Mouse (Mus musculus): ENCODE results near the gene Id3. TPM values are rescaled to one million over a fixed set of nuclear protein-coding genes. Genes with fewer than 3 reads are reported as not detected.

Id3 gene
- total and polyA plus RNA-seq, 3 experiments: 18.3 to 116 (median 85.5) TPM

DNA sequence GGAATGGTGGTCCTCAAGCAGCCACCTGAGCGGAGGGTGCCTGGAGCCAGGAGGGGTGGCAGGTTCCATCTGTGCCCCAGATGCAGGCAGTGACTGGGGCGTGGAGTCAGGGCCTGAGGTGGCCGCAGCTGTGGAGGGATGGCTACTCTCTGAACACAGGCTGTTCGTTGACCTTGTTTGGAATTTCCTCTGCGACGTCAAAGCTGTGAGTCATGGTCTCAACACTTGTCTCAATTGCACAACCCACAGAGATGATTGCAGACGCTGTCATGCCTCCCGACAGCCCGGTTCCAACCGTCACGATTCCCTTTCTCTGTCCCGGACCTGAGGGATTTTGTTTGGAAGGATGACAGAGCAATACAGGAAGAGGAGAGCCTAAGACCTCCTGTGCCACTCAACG, 26.3 kb upstream of the Id3 start:
- no peaks in the 10 kb centered on the region for H3K9me3 ChIP-seq (replicated peaks; ENCODE audit: low read length)
- H3K9ac ChIP-seq (ENCODE audit: insufficient read depth, low read depth): no peak overlapping the region
- H3K4me2 ChIP-seq (ENCODE audit: insufficient read depth, low read depth, poor library complexity, severe bottlenecking): no peak overlapping the region
- in situ Hi-C loops (cut with MboI; ENCODE audit: low pct_ligation_motif_present, low pct_unique_long_range_greater_than_20kb, low sequenced_read_pairs) (no loop called here), dilution Hi-C loops (cut with MboI; ENCODE audit: extremely low pct_ligation_motif_present, extremely low pct_unique_long_range_greater_than_20kb, low sequenced_read_pairs) (no loop called here)
- no peaks in the 10 kb centered on the region for H3K79me2 ChIP-seq (replicated peaks; ENCODE audit: control insufficient read depth, extremely low read depth, insufficient read depth, poor library complexity, severe bottlenecking)
- TF ChIP-seq E2F4 (IDR thresholded peaks at IDR 0.05; ENCODE audit: insufficient replicate concordance, low read depth, low read length): no peak
- no peak for TF ChIP-seq NELFE (IDR thresholded peaks at IDR 0.05; ENCODE audit: low read depth, low read length)
- TF ChIP-seq ZKSCAN1 (IDR thresholded peaks at IDR 0.05; ENCODE audit: borderline replicate concordance, low read depth, low read length): no peak
- 0 out of 2 replicates have a peak, but pooled peaks have one; percentile 47 for TF ChIP-seq TCF12 (IDR thresholded peaks at IDR 0.05; ENCODE audit: low read depth, low read length)
- no peak for TF ChIP-seq SMC3 (IDR thresholded peaks at IDR 0.05; ENCODE audit: low read depth, low read length)
- TF ChIP-seq MYC (IDR thresholded peaks at IDR 0.05; ENCODE audit: low read depth, low read length): no peak
- no peak for TF ChIP-seq ZMIZ1 (IDR thresholded peaks at IDR 0.05; ENCODE audit: low read depth, low read length)
- TF ChIP-seq NRF1 (IDR thresholded peaks at IDR 0.05; ENCODE audit: low read depth, low read length): no peak
- TF ChIP-seq EP300 (IDR thresholded peaks at IDR 0.05; ENCODE audit: low read length): no peak
- TF ChIP-seq JUND (conservative IDR thresholded peaks at IDR 0.05; ENCODE audit: low read depth, low read length): no peak
- no peak for TF ChIP-seq PAX5 (IDR thresholded peaks at IDR 0.05; ENCODE audit: low read length)
- no peak for TF ChIP-seq CTCF (conservative IDR thresholded peaks at IDR 0.05 in 1 of 2, IDR thresholded peaks at IDR 0.05 in 1 of 2; ENCODE audit: low read depth in 2 of 2, low read length in 2 of 2)
- TF ChIP-seq HCFC1 (IDR thresholded peaks at IDR 0.05; ENCODE audit: low read depth, low read length): no peak
- no peak for TF ChIP-seq KAT2A (IDR thresholded peaks at IDR 0.05; ENCODE audit: insufficient replicate concordance, low read length)
- TF ChIP-seq TBP (conservative IDR thresholded peaks at IDR 0.05; ENCODE audit: low read depth, low read length): 0 out of 2 replicates have a peak, but pooled peaks have one; percentile 42
- no peak for TF ChIP-seq MXI1 (IDR thresholded peaks at IDR 0.05; ENCODE audit: low read depth, low read length)
- TF ChIP-seq ZC3H11A (IDR thresholded peaks at IDR 0.05; ENCODE audit: low read depth, low read length): no peak
- no peak for TF ChIP-seq ELF1 (IDR thresholded peaks at IDR 0.05; ENCODE audit: low read depth, low read length)
- no peak for TF ChIP-seq IRF4 (IDR thresholded peaks at IDR 0.05; ENCODE audit: low read depth, low read length)
- 0 out of 2 replicates have a peak, but pooled peaks have one; percentile 21 for TF ChIP-seq POLR2A (IDR thresholded peaks at IDR 0.05; ENCODE audit: low read depth, low read length)
- TF ChIP-seq ETS1 (conservative IDR thresholded peaks at IDR 0.05; ENCODE audit: low read depth, low read length): peak; percentile 23; the same call in 1 of the 2 replicates
- TF ChIP-seq RCOR1 (conservative IDR thresholded peaks at IDR 0.05; ENCODE audit: low read depth, low read length): no peak
- no peak for TF ChIP-seq MEF2A (IDR thresholded peaks at IDR 0.05; ENCODE audit: borderline replicate concordance, low read depth, low read length)
- TF ChIP-seq CHD2 (IDR thresholded peaks at IDR 0.05; ENCODE audit: low read length): no peak
- no peak for TF ChIP-seq ZNF384 (IDR thresholded peaks at IDR 0.05; ENCODE audit: low read depth, low read length)
- TF ChIP-seq MAX (IDR thresholded peaks at IDR 0.05; ENCODE audit: low read length): no peak
- TF ChIP-seq BHLHE40 (IDR thresholded peaks at IDR 0.05; ENCODE audit: low read depth, low read length): peak; percentile 29; the same call in 1 of the 2 replicates
- peak; percentile 61; the same call in 1 of the 2 replicates for TF ChIP-seq UBTF (IDR thresholded peaks at IDR 0.05; ENCODE audit: low read depth, low read length)
- no peak for TF ChIP-seq GABPA (IDR thresholded peaks at IDR 0.05; ENCODE audit: insufficient replicate concordance, low read depth, low read length)
- no peak for TF ChIP-seq MAFK (IDR thresholded peaks at IDR 0.05; ENCODE audit: insufficient replicate concordance, low read length)
- TF ChIP-seq MAZ (IDR thresholded peaks at IDR 0.05; ENCODE audit: low read depth, low read length): no peak
- TF ChIP-seq RAD21 (IDR thresholded peaks at IDR 0.05; ENCODE audit: low read depth, low read length): no peak
- no peak for TF ChIP-seq USF1 (IDR thresholded peaks at IDR 0.05; ENCODE audit: low read depth, low read length)
- no peak for TF ChIP-seq POLR2AphosphoS2 (IDR thresholded peaks at IDR 0.05; ENCODE audit: low read depth, low read length)
- H3K27ac ChIP-seq (ENCODE audit: insufficient read depth, low read depth): peak overlapping the region; percentile 3; the same call in 1 of the 2 replicates
- no peak overlapping the region for H3K4me3 ChIP-seq (replicated peaks in 1 of 3; ENCODE audit: low read depth in 2 of 3, low read length in 2 of 3, poor library complexity in 1 of 3)
- H3K36me3 ChIP-seq (replicated peaks in 1 of 2; ENCODE audit: control insufficient read depth in 1 of 2, insufficient read depth in 1 of 2, low read length in 1 of 2): no peaks in the 10 kb centered on the region
- H3K4me1 ChIP-seq (ENCODE audit: control insufficient read depth in 1 of 2, insufficient read depth in 2 of 2): peaks cover 38 to 60% of the 10 kb centered on the region in 2 experiments
- H3K27me3 ChIP-seq (replicated peaks): no peaks in the 10 kb centered on the region
- DNase-seq (ENCODE audit: extremely low read depth): peak; percentile 57

Data from CH12.LX (cell line).